Mouse (Mus musculus) erythroblast, embryonic 14.5 days (primary cell): ENCODE data around the gene Hnrnph1.

Experiments used
- GATA1 ChIP-seq: IDR thresholded peaks from 2 replicates; pipeline ENCODE4 v1.6.1; 2012; ENCODE audit warnings: low read length, inconsistent platforms, mixed read lengths
- TAL1 ChIP-seq: IDR thresholded peaks from 3 replicates; pipeline ENCODE4 v1.6.1; 2012; ENCODE audit warnings: low read length, inconsistent platforms, mixed read lengths

DNA sequence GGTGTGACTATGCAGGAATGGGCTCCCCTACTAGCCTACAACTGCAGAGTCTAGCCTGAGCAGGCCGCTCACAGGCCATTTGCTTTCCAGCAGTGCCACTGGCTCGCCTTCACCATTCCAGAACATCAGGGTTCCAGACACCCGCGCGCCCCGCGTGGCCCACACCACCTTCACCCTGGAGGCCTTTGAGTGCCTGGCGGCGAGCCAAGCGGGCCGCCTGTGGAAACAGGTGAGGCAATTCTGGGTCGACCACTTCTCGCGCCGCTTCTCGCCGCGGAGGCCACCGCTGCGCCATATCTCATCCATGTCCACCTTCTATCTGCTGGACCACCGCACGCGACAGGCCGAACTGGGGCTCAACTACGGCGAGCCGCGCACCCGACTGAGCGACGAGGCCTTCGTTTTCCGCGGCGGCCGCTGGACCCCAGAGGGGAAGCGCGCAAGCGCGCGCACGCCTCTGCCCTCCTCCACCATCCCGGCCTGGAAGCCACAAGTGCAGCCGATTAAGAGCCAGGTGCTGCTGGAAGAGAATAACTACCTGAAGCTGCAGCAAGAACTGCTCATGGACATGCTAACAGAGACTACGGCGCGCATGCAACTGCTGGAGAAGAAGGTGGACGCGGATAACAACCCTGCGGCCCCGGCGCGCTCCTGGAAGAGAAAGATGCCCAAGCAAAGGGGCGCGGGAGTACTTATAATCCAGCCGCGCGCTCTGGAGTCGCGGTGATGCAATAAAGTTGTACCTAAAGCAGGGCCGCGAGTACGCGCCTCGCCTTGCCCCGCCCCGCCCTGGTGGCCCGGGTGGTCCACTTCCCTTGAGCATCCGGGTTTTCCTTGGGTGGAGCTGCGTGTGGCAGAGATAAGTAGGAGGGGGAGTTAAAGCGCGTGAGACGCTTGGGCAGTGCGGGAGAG is 17.6 kb upstream of the Hnrnph1 start:
- TF ChIP-seq GATA1: no peak
- TF ChIP-seq TAL1: no peak
